Comparison of ENCODE assay signal across 9 mouse cellular contexts in genomic region chr3:96236834-96237334, GRCm38 (mm10). TPM values are rescaled to one million over a fixed set of nuclear protein-coding genes. Genes with fewer than 3 reads are reported as not detected.
DNase-seq lines count a peak whose midpoint lies in the region; ATAC-seq and TF ChIP-seq lines count a peak whose summit lies in the region.
"Had no signal": no experiment of that assay in that cellular context is flagged by ENCODE, and none has a peak within 500 bp of the region (broad histone marks: within the 10 kb centered on the region; RNA-seq: fewer than 3 reads in every experiment).

No protein-coding gene starts in this region.

- peaks cover 23% of the 10 kb centered on the region for H3K4me1 ChIP-seq in kidney, embryonic 16.5 days (ENCODE audit: insufficient read depth, low read length)
- H3K4me1 ChIP-seq in embryonic facial prominence, embryonic 11.5 days (ENCODE audit: control insufficient read depth, insufficient read depth, low read length): no peaks in the 10 kb centered on the region
- peaks cover 11% of the 10 kb centered on the region for H3K4me1 ChIP-seq in intestine, embryonic 14.5 days (replicated peaks; ENCODE audit: control insufficient read depth, insufficient read depth, low read length)
- H3K4me1 ChIP-seq in neural tube, embryonic 13.5 days (replicated peaks): peaks cover 20% of the 10 kb centered on the region

- H3K27me3 ChIP-seq in kidney, embryonic 16.5 days (ENCODE audit: insufficient read depth, low read length): no peaks in the 10 kb centered on the region
- no peaks in the 10 kb centered on the region for H3K27me3 ChIP-seq in embryonic facial prominence, embryonic 11.5 days (ENCODE audit: control insufficient read depth, insufficient read depth, low read length)
- H3K27me3 ChIP-seq in intestine, embryonic 14.5 days (replicated peaks; ENCODE audit: control insufficient read depth, insufficient read depth, low read length): no peaks in the 10 kb centered on the region
- no peaks in the 10 kb centered on the region for H3K27me3 ChIP-seq in neural tube, embryonic 13.5 days

- no peak for DNase-seq in kidney, adult 18-20 months
- DNase-seq in embryonic facial prominence, embryonic 11.5 days (ENCODE audit: low spot score): no peak
- DNase-seq in intestine, embryonic 14.5 days (ENCODE audit: low spot score): peak; percentile 58
- DNase-seq in layer of hippocampus, adult 2 months (ENCODE audit: low spot score in 2 of 2): no peak
- DNase-seq in adrenal gland, adult 18-20 months (ENCODE audit: low spot score in 2 of 2): no peak
- DNase-seq in left cerebral cortex, adult 2 months (ENCODE audit: extremely low spot score in 1 of 2, low spot score in 2 of 2): no peak

- H3K9ac ChIP-seq in kidney, embryonic 16.5 days (replicated peaks; ENCODE audit: low read length): peak overlapping the region; percentile 82
- H3K9ac ChIP-seq in embryonic facial prominence, embryonic 11.5 days (replicated peaks; ENCODE audit: low read length): no peak overlapping the region; the same call in 1 of the 2 replicates
- H3K9ac ChIP-seq in intestine, embryonic 14.5 days (ENCODE audit: low read length): peak overlapping the region; percentile 89
- H3K9ac ChIP-seq in neural tube, embryonic 13.5 days: peak overlapping the region; percentile 66; the same call in 1 of the 2 replicates

- H3K4me2 ChIP-seq in kidney, embryonic 16.5 days (replicated peaks; ENCODE audit: low read depth, low read length): peak overlapping the region; percentile 70
- H3K4me2 ChIP-seq in embryonic facial prominence, embryonic 11.5 days (ENCODE audit: low read depth, low read length): peak overlapping the region; percentile 56
- H3K4me2 ChIP-seq in intestine, embryonic 14.5 days (ENCODE audit: low read length): peak overlapping the region; percentile 58
- H3K4me2 ChIP-seq in neural tube, embryonic 13.5 days: peak overlapping the region; percentile 52

- TF ChIP-seq CTCF in layer of hippocampus, adult 2 months (conservative IDR thresholded peaks at IDR 0.05): no peak
- no peak for TF ChIP-seq CTCF in left cerebral cortex, adult 2 months (IDR thresholded peaks at IDR 0.05)

- no peaks in the 10 kb centered on the region for H3K9me3 ChIP-seq in kidney, embryonic 16.5 days (ENCODE audit: low read length)
- no peaks in the 10 kb centered on the region for H3K9me3 ChIP-seq in embryonic facial prominence, embryonic 11.5 days (replicated peaks; ENCODE audit: control insufficient read depth, low read length)
- no peaks in the 10 kb centered on the region for H3K9me3 ChIP-seq in intestine, embryonic 14.5 days (ENCODE audit: control insufficient read depth, low read length)
- no peaks in the 10 kb centered on the region for H3K9me3 ChIP-seq in neural tube, embryonic 13.5 days

- H3K4me3 ChIP-seq in kidney, embryonic 16.5 days (ENCODE audit: low read length): peak overlapping the region; percentile 63
- H3K4me3 ChIP-seq in embryonic facial prominence, embryonic 11.5 days (ENCODE audit: low read depth, low read length): peak overlapping the region; percentile 49
- peak overlapping the region; percentile 55 for H3K4me3 ChIP-seq in intestine, embryonic 14.5 days (ENCODE audit: low read depth, low read length)
- peak overlapping the region; percentile 34 for H3K4me3 ChIP-seq in neural tube, embryonic 13.5 days
- H3K4me3 ChIP-seq in layer of hippocampus, adult 2 months: no peak overlapping the region
- H3K4me3 ChIP-seq in left cerebral cortex, adult 2 months: no peak overlapping the region

- no peaks in the 10 kb centered on the region for H3K36me3 ChIP-seq in kidney, embryonic 16.5 days (ENCODE audit: insufficient read depth, low read length)
- no peaks in the 10 kb centered on the region for H3K36me3 ChIP-seq in embryonic facial prominence, embryonic 11.5 days (replicated peaks; ENCODE audit: control insufficient read depth, insufficient read depth, low read depth, low read length)
- H3K36me3 ChIP-seq in intestine, embryonic 14.5 days (ENCODE audit: control insufficient read depth, insufficient read depth, low read length): no peaks in the 10 kb centered on the region
- no peaks in the 10 kb centered on the region for H3K36me3 ChIP-seq in neural tube, embryonic 13.5 days

- WGBS in kidney, embryonic 16.5 days: 74% methylated on average over 4 of the region's 4 CpGs
- WGBS in embryonic facial prominence, embryonic 11.5 days: 83% methylated on average over 4 of the region's 4 CpGs
- 73% methylated on average over 4 of the region's 4 CpGs for WGBS in intestine, embryonic 14.5 days
- 82% methylated on average over 4 of the region's 4 CpGs for WGBS in neural tube, embryonic 13.5 days

- intact Hi-C loops in left cerebral cortex, adult 2 months (cut with DNase I): loop anchor here (2.0 kb wide), 1 partner anchor 14 kb away; no protein-coding TSS in a partner anchor

- peak overlapping the region; percentile 87 for H3K27ac ChIP-seq in kidney, embryonic 16.5 days (ENCODE audit: low read length)
- H3K27ac ChIP-seq in embryonic facial prominence, embryonic 11.5 days (replicated peaks; ENCODE audit: low read depth, low read length): no peak overlapping the region
- H3K27ac ChIP-seq in intestine, embryonic 14.5 days (ENCODE audit: low read depth): peak overlapping the region; percentile 86; the same call in 1 of the 2 replicates
- no peak overlapping the region for H3K27ac ChIP-seq in neural tube, embryonic 13.5 days (replicated peaks)
- no peak overlapping the region for H3K27ac ChIP-seq in layer of hippocampus, adult 2 months
- no peak overlapping the region for H3K27ac ChIP-seq in left cerebral cortex, adult 2 months

- ATAC-seq in kidney, embryonic 16.5 days (ENCODE audit: low FRiP score, low TSS enrichment): no peak
- no peak for ATAC-seq in embryonic facial prominence, embryonic 11.5 days (replicated peaks; ENCODE audit: insufficient number of reproducible peaks, low FRiP score, low TSS enrichment, low read depth)
- no peak for ATAC-seq in intestine, embryonic 14.5 days (replicated peaks; ENCODE audit: low FRiP score, low TSS enrichment, low read depth)
- no peak for ATAC-seq in neural tube, embryonic 13.5 days (ENCODE audit: low read depth)

RNA-seq across cellular contexts. Expression of gene Hist2h3c2, which starts 2.0 kb away (rescaled TPM):
- polyA plus RNA-seq in kidney, embryonic 16.5 days (2015; fragmentation: Nextera tagmentation; extraction: Ambion mirVana): 3.1 and 3.7 TPM in 2 replicates
- 9.8 and 11.8 TPM in 2 replicates for polyA plus RNA-seq in embryonic facial prominence, embryonic 11.5 days (2014; fragmentation: Nextera tagmentation; extraction: Ambion mirVana)
- 8.3 and 8.7 TPM in 2 replicates for polyA plus RNA-seq in intestine, embryonic 14.5 days (2014; fragmentation: Nextera tagmentation; extraction: Ambion mirVana)
- polyA plus RNA-seq in neural tube, embryonic 13.5 days (2015; fragmentation: Nextera tagmentation; extraction: Ambion mirVana): 2.2 and 2.6 TPM in 2 replicates
- 10 to 100 TPM; 11.4 to 12.3 TPM for total RNA-seq in layer of hippocampus, adult 2 months (2021)
- total RNA-seq in adrenal gland, adult 18-20 months (2021): 10 to 100 TPM; 17.4 to 18.8 TPM
- 1 to 10 TPM; 5.7 to 6.8 TPM for total RNA-seq in left cerebral cortex, adult 2 months (2021)

RNA-seq across cellular contexts. Expression of gene Hist2h2aa2, which starts 3.2 kb away (rescaled TPM):
- 46.3 and 49.3 TPM in 2 replicates for polyA plus RNA-seq in kidney, embryonic 16.5 days (2015; fragmentation: Nextera tagmentation; extraction: Ambion mirVana)
- polyA plus RNA-seq in embryonic facial prominence, embryonic 11.5 days (2014; fragmentation: Nextera tagmentation; extraction: Ambion mirVana): 45.8 and 51.6 TPM in 2 replicates
- 33.3 and 45.5 TPM in 2 replicates for polyA plus RNA-seq in intestine, embryonic 14.5 days (2014; fragmentation: Nextera tagmentation; extraction: Ambion mirVana)
- polyA plus RNA-seq in neural tube, embryonic 13.5 days (2015; fragmentation: Nextera tagmentation; extraction: Ambion mirVana): 69.0 and 69.4 TPM in 2 replicates
- total RNA-seq in layer of hippocampus, adult 2 months (2021): 100 to 1,000 TPM; 208 to 213 TPM
- total RNA-seq in adrenal gland, adult 18-20 months (2021): 100 to 1,000 TPM; 358 to 442 TPM
- 100 to 1,000 TPM; 156 to 184 TPM for total RNA-seq in left cerebral cortex, adult 2 months (2021)

RNA-seq across cellular contexts. Expression of gene Hist2h2aa1, which starts 8.4 kb away (rescaled TPM):
- 12.9 and 14.2 TPM in 2 replicates for polyA plus RNA-seq in kidney, embryonic 16.5 days (2015; fragmentation: Nextera tagmentation; extraction: Ambion mirVana)
- polyA plus RNA-seq in embryonic facial prominence, embryonic 11.5 days (2014; fragmentation: Nextera tagmentation; extraction: Ambion mirVana): 7.0 and 15.3 TPM in 2 replicates
- polyA plus RNA-seq in intestine, embryonic 14.5 days (2014; fragmentation: Nextera tagmentation; extraction: Ambion mirVana): 16.3 and 23.3 TPM in 2 replicates
- polyA plus RNA-seq in neural tube, embryonic 13.5 days (2015; fragmentation: Nextera tagmentation; extraction: Ambion mirVana): 12.3 and 21.1 TPM in 2 replicates
- total RNA-seq in layer of hippocampus, adult 2 months (2021): 10 to 100 TPM in 1 of 2 experiments, not detected in 1; 11.7 TPM
- 1 to 10 TPM; 7.7 to 9.6 TPM for total RNA-seq in adrenal gland, adult 18-20 months (2021)
- total RNA-seq in left cerebral cortex, adult 2 months (2021): 10 to 100 TPM in 1 of 2 experiments, not detected in 1; 19.2 TPM

RNA-seq across cellular contexts. Expression of gene Hist2h3c1, which starts 9.6 kb away (rescaled TPM):
- 0.24 and 1.1 TPM in 2 replicates for polyA plus RNA-seq in kidney, embryonic 16.5 days (2015; fragmentation: Nextera tagmentation; extraction: Ambion mirVana)
- 0.50 and 1.8 TPM in 2 replicates for polyA plus RNA-seq in embryonic facial prominence, embryonic 11.5 days (2014; fragmentation: Nextera tagmentation; extraction: Ambion mirVana)
- 0.56 and 2.0 TPM in 2 replicates for polyA plus RNA-seq in intestine, embryonic 14.5 days (2014; fragmentation: Nextera tagmentation; extraction: Ambion mirVana)
- polyA plus RNA-seq in neural tube, embryonic 13.5 days (2015; fragmentation: Nextera tagmentation; extraction: Ambion mirVana): 0.38 and 0.96 TPM in 2 replicates
- not detected for total RNA-seq in layer of hippocampus, adult 2 months (2021)
- not detected for total RNA-seq in adrenal gland, adult 18-20 months (2021)
- not detected for total RNA-seq in left cerebral cortex, adult 2 months (2021)
- total RNA-seq: layer of hippocampus, postnatal 25 days had no signal

RNA-seq across cellular contexts. Expression of gene Hist2h2be, which starts 16.0 kb away (rescaled TPM):
- polyA plus RNA-seq in kidney, embryonic 16.5 days (2015; fragmentation: Nextera tagmentation; extraction: Ambion mirVana): 11.1 and 16.9 TPM in 2 replicates
- polyA plus RNA-seq in embryonic facial prominence, embryonic 11.5 days (2014; fragmentation: Nextera tagmentation; extraction: Ambion mirVana): 11.5 and 12.4 TPM in 2 replicates
- polyA plus RNA-seq in intestine, embryonic 14.5 days (2014; fragmentation: Nextera tagmentation; extraction: Ambion mirVana): 7.3 and 7.6 TPM in 2 replicates
- polyA plus RNA-seq in neural tube, embryonic 13.5 days (2015; fragmentation: Nextera tagmentation; extraction: Ambion mirVana): 4.0 and 4.3 TPM in 2 replicates
- 1 to 10 TPM; 7.6 to 7.9 TPM for total RNA-seq in layer of hippocampus, adult 2 months (2021)
- 10 to 100 TPM; 17.3 to 19.9 TPM for total RNA-seq in adrenal gland, adult 18-20 months (2021)
- total RNA-seq in left cerebral cortex, adult 2 months (2021): 1 to 10 TPM; 5.4 to 5.6 TPM

Comparison
In these comparisons a context has a peak if more than half of its experiments do, and no peak if none do; other contexts are left out.
1. H3K27ac ChIP-seq: peak in kidney, embryonic 16.5 days (single experiment) and intestine, embryonic 14.5 days (single experiment); none in embryonic facial prominence, embryonic 11.5 days (single experiment), neural tube, embryonic 13.5 days (single experiment), layer of hippocampus, adult 2 months (single experiment) and left cerebral cortex, adult 2 months (single experiment).
2. H3K4me3 ChIP-seq: peak in kidney, embryonic 16.5 days (single experiment), embryonic facial prominence, embryonic 11.5 days (single experiment), intestine, embryonic 14.5 days (single experiment) and neural tube, embryonic 13.5 days (single experiment); none in layer of hippocampus, adult 2 months (single experiment) and left cerebral cortex, adult 2 months (single experiment).
3. Peak in every context shown above with its lines, with median percentiles within 50 percentile points of each other: H3K4me2 ChIP-seq.